Mouse (Mus musculus) Patski (cell line): Measurements from ENCODE around the gene Pak4. TPM values are rescaled to one million over a fixed set of nuclear protein-coding genes. Genes with fewer than 3 reads are reported as not detected.
"Not testable (repeated sequence)": the region's sequence is repeated elsewhere in the genome, so short reads cannot be mapped to it uniquely, and the experiment has no call there.

Source experiments
- ATAC-seq: fragments of 100-300 bp; one replicate; pipeline ENCODE4 v1.8.0; 2021
- CTCF ChIA-PET: fragments of 350-600 bp; sonication (Branson Sonifier 250); formaldehyde crosslinking; loops from one replicate; lab custom pipeline; 2022; ENCODE audit warnings: inconsistent platforms; lab: Charles Lee
- POLR2A ChIA-PET: fragments of 350-600 bp; sonication (Branson Sonifier 250); formaldehyde crosslinking; loops from one replicate; lab custom pipeline; 2022; ENCODE audit warnings: antibody characterized with exemption, inconsistent platforms; lab: Charles Lee
- DNase-seq: peaks from one replicate; pipeline ENCODE4 v3.0.0-alpha.2; 2011; ENCODE audit warnings: low read depth, low spot score
- H3K27me3 ChIP-seq: fragments of 371-371 bp; one replicate; pipeline ENCODE4 v1.5.1; 2021
- CTCF ChIP-seq: fragments of 100-300 bp; IDR thresholded peaks from one replicate; pipeline ENCODE4 v1.5.1; 2021
- in situ Hi-C: fragments of 300-500 bp; cut with MboI; formaldehyde crosslinking; loops from 3 replicates; pipeline ENCODE4 v1.11.1; 2018; ENCODE audit warnings: low pct_unique_long_range_greater_than_20kb, mixed read lengths
- polyA plus RNA-seq: library from polyadenylated mRNA; unstranded; gene quantifications from one replicate; pipeline ENCODE4 v1.2.3, GENCODE M21; 2021

The Pak4 gene
- 49.3 TPM for polyA plus RNA-seq

- DNase-seq, result peak; percentile 86
- no peak for TF ChIP-seq CTCF
- POLR2A ChIA-PET, result interaction anchor here (0.8 to 1.3 kb wide), 4 partner anchors 21 to 163 kb away, joined by 3 to 5 read pairs (median 4); no protein-coding TSS in a partner anchor
- peak; percentile 80 for ATAC-seq
- in situ Hi-C loops, result no loop called here
- CTCF ChIA-PET, result interaction anchor here (0.9 to 2.0 kb wide), 4 partner anchors 20 to 130 kb away, joined by 3 to 11 read pairs (median 4); no protein-coding TSS in a partner anchor
- H3K27me3 ChIP-seq, result no peaks in the 10 kb centered on the region
Observed at GRCm38 (mm10) chr7:28597642-28598446, at the start of gene Pak4, which contains the start of gene Samd4b. Gene Pak4 (minus strand): TSS chr7:28598185. Gene Samd4b (minus strand): TSS chr7:28598144.

GRCm38 (mm10) chr7:28647016-28647415 lies 49.0 kb upstream of the Pak4 start:
- in situ Hi-C loops, result no loop called here
- ATAC-seq (no peak), DNase-seq (no peak)
- ChIA-PET POLR2A (no interaction called here), CTCF (no interaction called here)
- H3K27me3 ChIP-seq, result no peaks in the 10 kb centered on the region
- no peak for TF ChIP-seq CTCF

GRCm38 (mm10) chr7:28645947-28646475 lies 48.0 kb upstream of the Pak4 start:
- CTCF ChIA-PET, result no interaction called here
- in situ Hi-C loops, result no loop called here
- POLR2A ChIA-PET, result no interaction called here
- H3K27me3 ChIP-seq, result no peaks in the 10 kb centered on the region
- DNase-seq, result no peak
- TF ChIP-seq CTCF, result no peak
- no peak for ATAC-seq

- peaks cover 3% of the 10 kb centered on the region for H3K27me3 ChIP-seq
- no peak for ATAC-seq
- DNase-seq, result peak; percentile 13
- ChIA-PET CTCF (no interaction called here), POLR2A (no interaction called here)
- TF ChIP-seq CTCF, result no peak
- in situ Hi-C loops, result no loop called here
Observed at GRCm38 (mm10) chr7:28645366-28645765, 47.4 kb upstream of the Pak4 start.

GRCm38 (mm10) chr7:28641546-28641945 lies 43.6 kb upstream of the Pak4 start:
- no peak for ATAC-seq
- ChIA-PET POLR2A (no interaction called here), CTCF (no interaction called here)
- TF ChIP-seq CTCF, result no peak
- DNase-seq, result no peak
- in situ Hi-C loops, result no loop called here
- H3K27me3 ChIP-seq, result peaks cover 3% of the 10 kb centered on the region

- ChIA-PET POLR2A (interaction anchor here (1.0 kb wide), 1 partner anchor 17 kb away, joined by 4 read pairs; no protein-coding TSS in a partner anchor), CTCF (no interaction called here)
- in situ Hi-C loops, result no loop called here
- TF ChIP-seq CTCF, result no peak
- H3K27me3 ChIP-seq, result peaks cover 3% of the 10 kb centered on the region
- ATAC-seq, result no peak
- DNase-seq, result no peak
Observed at GRCm38 (mm10) chr7:28637511-28637910, 39.5 kb upstream of the Pak4 start.

- no peak for DNase-seq
- in situ Hi-C loops, result no loop called here
- no peak for ATAC-seq
- CTCF ChIA-PET, result no interaction called here
- POLR2A ChIA-PET, result no interaction called here
- TF ChIP-seq CTCF, result no peak
- peaks cover 22% of the 10 kb centered on the region for H3K27me3 ChIP-seq
Observed at GRCm38 (mm10) chr7:28634128-28634527, 36.1 kb upstream of the Pak4 start.

GRCm38 (mm10) chr7:28631073-28631472 lies 33.1 kb upstream of the Pak4 start, which contains the start of gene Acp7:
Gene Acp7 (minus strand): TSS chr7:28631332.
- in situ Hi-C loops, result no loop called here
- TF ChIP-seq CTCF, result no peak
- DNase-seq (no peak), ATAC-seq (no peak)
- CTCF ChIA-PET, result no interaction called here
- H3K27me3 ChIP-seq, result peaks cover 22% of the 10 kb centered on the region
- POLR2A ChIA-PET, result no interaction called here

- CTCF ChIA-PET, result no interaction called here
- POLR2A ChIA-PET, result no interaction called here
- no peak for TF ChIP-seq CTCF
- no peak for ATAC-seq
- in situ Hi-C loops, result no loop called here
- no peak for DNase-seq
- peaks cover 7% of the 10 kb centered on the region for H3K27me3 ChIP-seq
Observed at GRCm38 (mm10) chr7:28624791-28625190, 26.8 kb upstream of the Pak4 start.

- CTCF ChIA-PET, result no interaction called here
- TF ChIP-seq CTCF, result no peak
- no peak for DNase-seq
- in situ Hi-C loops, result no loop called here
- no peak for ATAC-seq
- peaks cover 2% of the 10 kb centered on the region for H3K27me3 ChIP-seq
- POLR2A ChIA-PET, result no interaction called here
Observed at GRCm38 (mm10) chr7:28619098-28619715, 21.2 kb upstream of the Pak4 start.

GRCm38 (mm10) chr7:28605951-28606350 lies 8.0 kb upstream of the Pak4 start:
- ATAC-seq, result no peak
- no peak for DNase-seq
- H3K27me3 ChIP-seq, result peaks cover 4% of the 10 kb centered on the region
- in situ Hi-C loops, result no loop called here
- ChIA-PET POLR2A (no interaction called here), CTCF (interaction anchor here (1.2 to 1.5 kb wide), 2 partner anchors 70 to 159 kb away, joined by 3 read pairs; no protein-coding TSS in a partner anchor)
- no peak for TF ChIP-seq CTCF

- H3K27me3 ChIP-seq, ATAC-seq, CTCF ChIA-PET, DNase-seq: not testable (repeated sequence)
- POLR2A ChIA-PET, result interaction anchor here (0.6 kb wide), 1 partner anchor 112 kb away, joined by 3 read pairs; no protein-coding TSS in a partner anchor
- in situ Hi-C loops, result loop anchor here (5.0 kb wide), 3 partner anchors 36 to 156 kb away; no protein-coding TSS in a partner anchor
Observed at GRCm38 (mm10) chr7:28603788-28604187, 5.8 kb upstream of the Pak4 start.
